Mouse (Mus musculus): ENCODE measurements around the gene Sh3bgrl3. TPM values are rescaled to one million over a fixed set of nuclear protein-coding genes. Genes with fewer than 3 reads are reported as not detected.
"Not testable (repeated sequence)": the region's sequence is repeated elsewhere in the genome, so short reads cannot be mapped to it uniquely, and the experiment has no call there.

Gene Sh3bgrl3
- polyA plus RNA-seq, 2 experiments = 325 to 532 TPM

DNA sequence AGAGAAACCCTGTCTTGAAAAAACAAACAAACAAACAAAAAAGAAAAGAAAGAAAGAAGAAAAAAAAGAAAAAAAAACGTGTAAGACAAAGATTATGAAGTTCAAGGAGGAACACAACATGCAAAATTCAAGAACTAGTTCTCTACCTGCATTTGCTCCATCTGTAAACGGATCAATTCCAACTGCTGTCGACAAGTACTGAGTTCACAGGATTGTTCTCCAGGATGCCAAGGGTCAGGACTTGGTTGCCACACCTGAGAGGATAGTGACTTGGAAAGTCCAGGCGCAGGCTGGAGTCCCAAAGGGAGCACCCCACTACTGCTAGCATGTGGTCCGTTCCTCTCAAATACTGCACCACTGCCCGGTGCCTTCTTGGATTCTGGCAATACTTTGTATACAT is 26.9 kb upstream of the Sh3bgrl3 start:
- no peaks in the 10 kb centered on the region for H3K27me3 ChIP-seq (ENCODE audit: control insufficient read depth, insufficient read depth, low read length)
- 86% methylated on average over 6 of the region's 6 CpGs for WGBS
- H3K4me2 ChIP-seq (replicated peaks; ENCODE audit: low read depth, low read length, severe bottlenecking) = no peak overlapping the region
- H3K9ac ChIP-seq (ENCODE audit: low read depth, low read length, severe bottlenecking) = no peak overlapping the region
- H3K27ac ChIP-seq (replicated peaks; ENCODE audit: low read depth, low read length) = no peak overlapping the region
- no peak for TF ChIP-seq POLR2A (IDR thresholded peaks at IDR 0.05; ENCODE audit: borderline replicate concordance, extremely low read depth, insufficient read depth, insufficient read length)
- no peak for ATAC-seq (ENCODE audit: low FRiP score, low read depth)
- H3K4me3 ChIP-seq (replicated peaks; ENCODE audit: low read length) = no peak overlapping the region
- peaks cover 38% of the 10 kb centered on the region for H3K36me3 ChIP-seq (ENCODE audit: control insufficient read depth, insufficient read depth, low read length)
- DNase-seq (ENCODE audit: low spot score) = no peak
- no peaks in the 10 kb centered on the region; the same call in 1 of the 2 replicates for H3K4me1 ChIP-seq (ENCODE audit: control insufficient read depth, insufficient read depth, low read length)
- H3K9me3 ChIP-seq (ENCODE audit: control insufficient read depth, low read length) = no peaks in the 10 kb centered on the region

DNA sequence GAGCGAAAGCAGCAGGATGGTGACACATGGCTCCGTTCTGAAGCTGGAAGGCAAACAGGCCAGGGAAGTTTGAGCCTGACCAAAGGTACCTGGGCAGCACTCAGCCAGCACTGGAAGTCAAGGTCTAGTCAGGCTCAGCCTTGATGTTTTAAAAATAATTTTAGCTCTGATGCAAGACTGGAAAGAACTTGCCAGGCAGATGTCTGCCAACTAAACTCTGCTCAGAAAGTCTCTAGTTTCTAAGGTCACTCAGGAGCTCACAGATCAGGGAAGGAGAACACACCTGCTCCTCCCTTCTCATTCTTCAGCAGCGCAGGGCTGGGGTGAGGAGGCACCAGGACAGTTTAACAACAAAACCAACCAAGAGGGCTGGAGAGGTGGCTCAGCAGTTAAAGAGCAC is 25.8 kb upstream of the Sh3bgrl3 start:
- Histone ChIP-seq H3K4me1 (ENCODE audit: control insufficient read depth, insufficient read depth, low read length) (no peaks in the 10 kb centered on the region; the same call in 1 of the 2 replicates), H3K9ac (ENCODE audit: low read depth, low read length, severe bottlenecking) (no peak overlapping the region), H3K27ac (replicated peaks; ENCODE audit: low read depth, low read length) (no peak overlapping the region), H3K4me2 (replicated peaks; ENCODE audit: low read depth, low read length, severe bottlenecking) (no peak overlapping the region), H3K36me3 (ENCODE audit: control insufficient read depth, insufficient read depth, low read length) (peaks cover 39% of the 10 kb centered on the region), H3K27me3 (ENCODE audit: control insufficient read depth, insufficient read depth, low read length) (no peaks in the 10 kb centered on the region), H3K9me3 (ENCODE audit: control insufficient read depth, low read length) (no peaks in the 10 kb centered on the region), H3K4me3 (replicated peaks; ENCODE audit: low read length) (no peak overlapping the region)
- ATAC-seq (ENCODE audit: low FRiP score, low read depth) = no peak
- TF ChIP-seq POLR2A (IDR thresholded peaks at IDR 0.05; ENCODE audit: borderline replicate concordance, extremely low read depth, insufficient read depth, insufficient read length) = no peak
- 90% methylated on average over 3 of the region's 3 CpGs for WGBS
- no peak for DNase-seq (ENCODE audit: low spot score)

DNA sequence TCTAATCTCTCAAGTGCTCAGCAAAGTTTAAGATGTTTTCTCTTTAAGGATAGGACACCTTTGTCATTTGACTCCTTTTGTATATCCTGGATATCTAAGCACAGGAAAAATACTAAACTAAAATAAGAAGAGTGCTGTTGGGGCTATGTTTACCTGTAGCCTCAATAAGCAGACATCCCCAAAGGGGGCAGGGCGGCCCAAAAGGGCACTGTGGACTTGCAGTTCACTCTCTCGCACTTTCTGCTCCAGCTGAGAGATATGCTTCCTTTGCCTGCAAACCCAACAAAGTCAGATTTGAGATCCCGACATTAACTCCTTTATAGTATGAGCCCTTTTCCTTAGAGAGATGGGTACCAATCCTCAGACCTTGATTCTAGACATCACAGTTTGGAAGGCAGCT is 25.1 kb upstream of the Sh3bgrl3 start:
- Histone ChIP-seq H3K27me3 (ENCODE audit: control insufficient read depth, insufficient read depth, low read length) (no peaks in the 10 kb centered on the region), H3K9me3 (ENCODE audit: control insufficient read depth, low read length) (no peaks in the 10 kb centered on the region), H3K4me1 (ENCODE audit: control insufficient read depth, insufficient read depth, low read length) (no peaks in the 10 kb centered on the region), H3K4me3 (replicated peaks; ENCODE audit: low read length) (no peak overlapping the region), H3K36me3 (ENCODE audit: control insufficient read depth, insufficient read depth, low read length) (peaks cover 44% of the 10 kb centered on the region), H3K9ac (ENCODE audit: low read depth, low read length, severe bottlenecking) (no peak overlapping the region), H3K4me2 (replicated peaks; ENCODE audit: low read depth, low read length, severe bottlenecking) (no peak overlapping the region), H3K27ac (replicated peaks; ENCODE audit: low read depth, low read length) (no peak overlapping the region)
- no peak for TF ChIP-seq POLR2A (IDR thresholded peaks at IDR 0.05; ENCODE audit: borderline replicate concordance, extremely low read depth, insufficient read depth, insufficient read length)
- ATAC-seq (ENCODE audit: low FRiP score, low read depth) = no peak
- WGBS = 91% methylated on average over 3 of the region's 3 CpGs
- DNase-seq (ENCODE audit: low spot score) = no peak

DNA sequence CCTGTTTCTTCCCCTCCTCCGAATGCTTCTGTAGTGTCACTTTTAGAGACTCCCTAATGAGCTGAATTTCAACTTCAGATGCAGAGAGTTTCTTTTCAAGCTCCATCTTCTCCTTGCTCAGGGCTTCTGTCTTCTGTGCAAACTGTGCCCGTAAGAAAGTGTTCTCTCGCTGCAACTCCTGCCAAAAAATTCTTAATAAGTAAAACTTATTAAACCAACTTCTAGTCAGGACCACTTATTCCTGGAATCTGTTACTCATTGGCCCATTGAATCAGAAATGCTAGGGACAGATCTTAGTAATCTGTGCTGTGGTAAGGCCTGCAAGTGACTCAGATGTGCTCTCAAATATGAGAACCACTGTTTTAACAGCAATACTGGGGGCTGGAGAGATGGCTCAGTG is 23.5 kb upstream of the Sh3bgrl3 start:
- H3K36me3 ChIP-seq (ENCODE audit: control insufficient read depth, insufficient read depth, low read length) = peaks cover 58% of the 10 kb centered on the region
- H3K9ac ChIP-seq (ENCODE audit: low read depth, low read length, severe bottlenecking) = no peak overlapping the region
- WGBS = 92% methylated on average over 3 of the region's 3 CpGs
- no peaks in the 10 kb centered on the region for H3K9me3 ChIP-seq (ENCODE audit: control insufficient read depth, low read length)
- H3K27ac ChIP-seq (replicated peaks; ENCODE audit: low read depth, low read length) = no peak overlapping the region
- no peaks in the 10 kb centered on the region for H3K4me1 ChIP-seq (ENCODE audit: control insufficient read depth, insufficient read depth, low read length)
- no peaks in the 10 kb centered on the region for H3K27me3 ChIP-seq (ENCODE audit: control insufficient read depth, insufficient read depth, low read length)
- DNase-seq (ENCODE audit: low spot score) = no peak
- H3K4me3 ChIP-seq (replicated peaks; ENCODE audit: low read length) = no peak overlapping the region
- no peak overlapping the region for H3K4me2 ChIP-seq (replicated peaks; ENCODE audit: low read depth, low read length, severe bottlenecking)
- no peak for ATAC-seq (ENCODE audit: low FRiP score, low read depth)
- no peak for TF ChIP-seq POLR2A (IDR thresholded peaks at IDR 0.05; ENCODE audit: borderline replicate concordance, extremely low read depth, insufficient read depth, insufficient read length)

DNA sequence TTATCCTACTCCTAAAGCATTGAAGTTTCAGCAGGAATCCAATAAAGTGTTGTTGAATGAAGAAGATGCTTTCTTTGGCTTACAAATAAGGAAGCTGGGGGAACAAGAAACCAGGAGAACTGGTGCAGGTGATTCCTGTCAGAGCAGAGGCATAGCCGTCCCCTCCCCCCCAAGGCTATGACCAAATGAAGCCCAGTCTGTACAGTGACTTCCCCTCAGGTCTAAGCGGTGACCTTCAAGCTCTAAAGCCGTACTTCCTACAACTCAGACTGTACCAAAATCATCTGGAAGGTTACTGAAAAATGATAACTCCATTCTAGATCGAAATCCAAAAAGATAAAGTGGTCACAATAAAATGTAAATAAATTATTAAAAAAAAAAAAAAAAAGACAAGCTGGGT is 20.8 kb upstream of the Sh3bgrl3 start:
- ATAC-seq (ENCODE audit: low FRiP score, low read depth) (no peak), DNase-seq (ENCODE audit: low spot score) (no peak)
- Histone ChIP-seq H3K9ac (ENCODE audit: low read depth, low read length, severe bottlenecking) (no peak overlapping the region), H3K4me2 (replicated peaks; ENCODE audit: low read depth, low read length, severe bottlenecking) (no peak overlapping the region), H3K36me3 (ENCODE audit: control insufficient read depth, insufficient read depth, low read length) (peaks cover 58% of the 10 kb centered on the region), H3K27ac (replicated peaks; ENCODE audit: low read depth, low read length) (no peak overlapping the region), H3K27me3 (ENCODE audit: control insufficient read depth, insufficient read depth, low read length) (no peaks in the 10 kb centered on the region), H3K9me3 (ENCODE audit: control insufficient read depth, low read length) (no peaks in the 10 kb centered on the region), H3K4me1 (ENCODE audit: control insufficient read depth, insufficient read depth, low read length) (no peaks in the 10 kb centered on the region), H3K4me3 (replicated peaks; ENCODE audit: low read length) (no peak overlapping the region)
- 90% methylated on average over 4 of the region's 4 CpGs for WGBS
- no peak for TF ChIP-seq POLR2A (IDR thresholded peaks at IDR 0.05; ENCODE audit: borderline replicate concordance, extremely low read depth, insufficient read depth, insufficient read length)

DNA sequence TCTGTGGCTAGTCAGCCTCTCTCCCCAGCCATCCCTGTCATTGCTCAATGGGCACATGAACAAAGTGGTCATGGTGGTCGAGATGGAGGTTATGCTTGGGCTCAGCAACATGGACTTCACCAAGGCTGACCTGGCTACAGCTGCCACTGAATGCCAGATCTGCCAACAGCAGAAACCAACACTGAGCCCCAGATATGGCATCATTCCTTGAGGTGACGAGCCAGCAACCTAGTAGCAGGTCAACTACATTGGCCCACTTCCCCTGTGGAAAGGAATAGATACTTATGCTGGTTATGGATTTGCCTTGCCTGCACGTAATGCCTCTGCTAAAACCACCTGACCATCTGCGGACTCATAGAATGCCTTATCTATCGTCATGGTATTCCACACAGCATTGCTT is 15.7 kb upstream of the Sh3bgrl3 start:
- ATAC-seq (ENCODE audit: low FRiP score, low read depth); H3K4me2 ChIP-seq (replicated peaks; ENCODE audit: low read depth, low read length, severe bottlenecking); H3K9me3 ChIP-seq (ENCODE audit: control insufficient read depth, low read length); H3K4me3 ChIP-seq (replicated peaks; ENCODE audit: low read length); DNase-seq (ENCODE audit: low spot score); H3K4me1 ChIP-seq (ENCODE audit: control insufficient read depth, insufficient read depth, low read length); H3K27me3 ChIP-seq (ENCODE audit: control insufficient read depth, insufficient read depth, low read length); H3K27ac ChIP-seq (replicated peaks; ENCODE audit: low read depth, low read length); H3K9ac ChIP-seq (ENCODE audit: low read depth, low read length, severe bottlenecking): not testable (repeated sequence)
- H3K36me3 ChIP-seq (ENCODE audit: control insufficient read depth, insufficient read depth, low read length) = peaks cover 30% of the 10 kb centered on the region
- WGBS = 99% methylated on average over 5 of the region's 5 CpGs
